Mouse (Mus musculus): Measurements from ENCODE around the gene Hoga1. TPM values are rescaled to one million over a fixed set of nuclear protein-coding genes. Genes with fewer than 3 reads are reported as not detected.

The Hoga1 gene
- total and polyA plus RNA-seq, 2 experiments from 2014 or later = 3.1 to 3.4 TPM

DNA sequence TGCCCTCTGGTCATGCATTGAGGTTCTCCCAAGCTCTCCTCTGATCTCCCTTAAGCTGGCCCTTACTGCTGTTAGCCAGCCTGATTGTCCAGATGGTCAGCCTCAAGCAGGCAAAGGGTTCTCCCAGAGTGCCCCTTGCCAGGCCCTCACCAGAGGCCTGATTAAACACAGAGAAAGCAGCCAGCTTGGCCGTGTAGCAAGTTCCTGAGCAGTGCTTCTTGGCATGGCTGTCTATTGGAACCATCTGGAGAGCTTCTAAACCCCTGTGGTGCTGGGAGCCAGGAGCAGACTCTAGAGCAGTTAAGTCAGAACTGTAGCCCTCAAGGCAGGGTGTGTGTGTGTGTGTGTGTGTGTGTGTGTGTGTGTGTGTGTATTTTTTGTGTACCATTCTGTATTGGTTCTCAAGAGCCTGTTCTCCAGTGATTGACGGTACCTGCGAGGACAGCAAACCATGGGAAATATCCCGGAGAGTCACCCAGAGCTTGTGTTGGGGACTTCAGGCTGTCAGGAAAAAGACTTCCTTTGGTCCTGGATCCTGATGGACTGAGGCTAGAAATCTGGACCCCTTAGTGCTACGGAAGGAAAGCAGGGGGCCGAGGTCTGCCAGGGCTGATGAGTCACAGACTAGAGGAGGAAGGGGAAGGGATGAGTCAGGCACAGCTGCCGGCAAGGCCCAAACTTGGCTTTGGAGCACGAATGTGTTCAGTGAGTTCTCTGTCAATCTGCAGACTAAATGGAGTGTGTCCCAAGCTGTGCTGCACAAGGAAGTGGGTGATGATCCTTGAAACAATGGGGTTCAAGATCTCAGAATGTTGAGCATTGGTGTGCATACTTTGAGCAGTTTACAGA lies 27.8 kb upstream of the Hoga1 start:
- TF ChIP-seq CTCF (IDR thresholded peaks at IDR 0.05) = no peak
- Histone ChIP-seq H3K27me3 (ENCODE audit: insufficient read depth, low read length) (no peaks in the 10 kb centered on the region), H3K36me3 (ENCODE audit: insufficient read depth, low read length) (no peaks in the 10 kb centered on the region), H3K4me3 (ENCODE audit: low read depth, low read length) (no peak overlapping the region), H3K4me1 (ENCODE audit: insufficient read depth, low read length) (no peaks in the 10 kb centered on the region), H3K9ac (replicated peaks; ENCODE audit: low read length, poor library complexity, severe bottlenecking) (no peak overlapping the region), H3K4me2 (ENCODE audit: low read depth, low read length, poor library complexity, severe bottlenecking) (no peak overlapping the region), H3K27ac (ENCODE audit: low read depth, low read length) (no peak overlapping the region), H3K9me3 (ENCODE audit: low read length) (no peaks in the 10 kb centered on the region)
- ATAC-seq (ENCODE audit: low FRiP score) (peak; percentile 27; the same call in 1 of the 2 replicates), DNase-seq (ENCODE audit: low spot score) (peak; percentile 80)
- 78% methylated on average over 8 of the region's 8 CpGs for WGBS

DNA sequence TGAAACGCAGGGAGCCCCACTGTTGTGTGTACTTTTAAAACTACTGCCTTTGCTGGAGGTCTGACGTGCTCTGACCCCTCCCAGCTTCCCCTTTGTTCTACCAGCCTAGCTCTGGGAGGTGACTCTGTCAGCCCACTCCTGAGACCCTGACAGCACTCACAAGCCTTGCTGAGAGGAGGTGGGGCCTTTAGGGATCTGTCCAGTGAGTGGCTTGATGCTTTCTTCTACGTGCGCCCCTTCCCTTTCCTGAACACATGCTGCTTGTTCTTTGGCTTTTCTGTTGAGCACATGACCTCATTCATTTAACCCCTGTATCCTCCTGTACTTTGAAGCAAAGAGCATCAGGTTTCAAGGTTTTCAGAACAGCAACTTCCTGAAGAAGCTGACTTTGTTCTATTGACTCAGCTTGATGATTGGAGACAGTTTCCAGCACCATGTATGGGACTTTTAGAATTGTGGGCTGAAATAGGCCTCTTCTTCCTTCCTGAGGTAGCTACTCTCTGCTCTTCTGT lies 26.3 kb upstream of the Hoga1 start:
- no peaks in the 10 kb centered on the region for H3K27me3 ChIP-seq (ENCODE audit: insufficient read depth, low read length)
- H3K4me2 ChIP-seq (ENCODE audit: low read depth, low read length, poor library complexity, severe bottlenecking) = no peak overlapping the region
- H3K36me3 ChIP-seq (ENCODE audit: insufficient read depth, low read length) = no peaks in the 10 kb centered on the region
- H3K27ac ChIP-seq (ENCODE audit: low read depth, low read length) = no peak overlapping the region
- H3K4me1 ChIP-seq (ENCODE audit: insufficient read depth, low read length) = no peaks in the 10 kb centered on the region
- ATAC-seq (ENCODE audit: low FRiP score) (no peak), DNase-seq (ENCODE audit: low spot score) (no peak)
- H3K9me3 ChIP-seq (ENCODE audit: low read length) = no peaks in the 10 kb centered on the region
- 45% methylated on average over 4 of the region's 4 CpGs for WGBS
- no peak for TF ChIP-seq CTCF (IDR thresholded peaks at IDR 0.05)
- H3K4me3 ChIP-seq (ENCODE audit: low read depth, low read length) = no peak overlapping the region
- H3K9ac ChIP-seq (replicated peaks; ENCODE audit: low read length, poor library complexity, severe bottlenecking) = no peak overlapping the region

DNA sequence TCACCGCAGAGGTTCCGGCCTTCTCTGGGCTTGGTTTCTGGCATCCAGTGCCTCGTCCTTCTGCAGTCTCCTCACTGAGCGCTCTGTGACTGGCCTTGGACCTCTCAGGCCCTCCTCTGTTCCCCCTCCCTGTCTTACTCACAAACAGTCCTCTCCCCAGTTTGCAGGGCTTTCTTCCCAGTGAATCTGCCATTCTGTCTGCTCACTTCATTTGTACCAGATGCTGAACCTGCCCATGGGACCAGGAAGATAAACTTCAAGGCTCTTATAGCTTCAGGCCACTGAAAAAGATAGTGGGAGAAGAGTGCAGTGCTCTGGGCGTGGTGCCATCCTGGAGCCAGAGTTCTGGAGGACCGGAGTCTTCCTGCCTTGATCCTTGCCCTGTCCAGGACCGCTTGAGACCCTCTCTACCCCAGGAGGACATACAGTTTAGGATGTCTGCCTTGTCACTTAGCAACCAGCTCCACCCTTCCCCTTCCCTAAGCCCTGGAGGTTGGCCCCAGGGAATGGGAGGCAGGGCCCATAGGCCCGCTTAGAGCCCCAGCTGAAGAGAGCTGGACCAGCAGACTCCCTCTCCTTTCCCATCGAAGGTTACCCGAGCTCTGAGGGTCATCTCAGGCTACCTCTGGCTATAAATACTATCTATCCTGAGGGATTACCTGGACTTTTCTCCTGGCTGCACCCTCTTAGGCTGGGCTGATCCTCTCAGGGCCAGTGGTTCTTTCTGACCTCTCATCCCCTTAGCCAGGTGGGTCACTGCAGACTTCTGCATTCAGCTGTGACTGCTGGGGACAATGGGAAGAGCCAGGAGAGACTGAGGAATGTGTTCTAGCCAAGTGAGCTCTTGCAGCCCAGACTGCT lies 23.5 kb upstream of the Hoga1 start:
- H3K27ac ChIP-seq (ENCODE audit: low read depth, low read length) = no peak overlapping the region
- H3K4me1 ChIP-seq (ENCODE audit: insufficient read depth, low read length) = no peaks in the 10 kb centered on the region
- no peak overlapping the region for H3K4me3 ChIP-seq (ENCODE audit: low read depth, low read length)
- no peak for TF ChIP-seq CTCF (IDR thresholded peaks at IDR 0.05)
- no peak overlapping the region for H3K9ac ChIP-seq (replicated peaks; ENCODE audit: low read length, poor library complexity, severe bottlenecking)
- no peaks in the 10 kb centered on the region for H3K36me3 ChIP-seq (ENCODE audit: insufficient read depth, low read length)
- no peak for DNase-seq (ENCODE audit: low spot score)
- ATAC-seq (ENCODE audit: low FRiP score) = no peak
- H3K4me2 ChIP-seq (ENCODE audit: low read depth, low read length, poor library complexity, severe bottlenecking) = no peak overlapping the region
- H3K27me3 ChIP-seq (ENCODE audit: insufficient read depth, low read length) = no peaks in the 10 kb centered on the region
- H3K9me3 ChIP-seq (ENCODE audit: low read length) = no peaks in the 10 kb centered on the region
- WGBS = 55% methylated on average over 10 of the region's 10 CpGs

DNA sequence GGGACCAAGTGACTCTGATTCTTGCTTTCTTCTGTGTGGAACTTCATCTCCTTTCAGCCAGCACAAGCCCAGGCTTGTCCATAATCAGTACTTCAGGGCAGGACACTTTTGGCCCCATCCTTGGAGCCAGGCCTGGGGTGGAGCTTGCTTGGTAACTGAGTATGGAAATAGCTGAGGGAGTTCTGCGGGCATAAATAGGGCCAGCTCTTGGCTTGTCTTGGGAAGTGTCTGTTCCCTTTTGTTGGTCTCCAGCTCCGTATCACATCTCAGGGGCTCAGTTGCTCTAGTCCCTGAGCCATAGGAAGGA lies 22.9 kb upstream of the Hoga1 start:
- WGBS = 52% methylated on average over 2 of the region's 2 CpGs
- Histone ChIP-seq H3K9ac (replicated peaks; ENCODE audit: low read length, poor library complexity, severe bottlenecking) (no peak overlapping the region), H3K4me1 (ENCODE audit: insufficient read depth, low read length) (no peaks in the 10 kb centered on the region), H3K4me2 (ENCODE audit: low read depth, low read length, poor library complexity, severe bottlenecking) (no peak overlapping the region), H3K4me3 (ENCODE audit: low read depth, low read length) (no peak overlapping the region), H3K9me3 (ENCODE audit: low read length) (no peaks in the 10 kb centered on the region), H3K36me3 (ENCODE audit: insufficient read depth, low read length) (no peaks in the 10 kb centered on the region), H3K27ac (ENCODE audit: low read depth, low read length) (no peak overlapping the region), H3K27me3 (ENCODE audit: insufficient read depth, low read length) (no peaks in the 10 kb centered on the region)
- TF ChIP-seq CTCF (IDR thresholded peaks at IDR 0.05) = no peak
- DNase-seq (ENCODE audit: low spot score) (no peak), ATAC-seq (ENCODE audit: low FRiP score) (no peak)

DNA sequence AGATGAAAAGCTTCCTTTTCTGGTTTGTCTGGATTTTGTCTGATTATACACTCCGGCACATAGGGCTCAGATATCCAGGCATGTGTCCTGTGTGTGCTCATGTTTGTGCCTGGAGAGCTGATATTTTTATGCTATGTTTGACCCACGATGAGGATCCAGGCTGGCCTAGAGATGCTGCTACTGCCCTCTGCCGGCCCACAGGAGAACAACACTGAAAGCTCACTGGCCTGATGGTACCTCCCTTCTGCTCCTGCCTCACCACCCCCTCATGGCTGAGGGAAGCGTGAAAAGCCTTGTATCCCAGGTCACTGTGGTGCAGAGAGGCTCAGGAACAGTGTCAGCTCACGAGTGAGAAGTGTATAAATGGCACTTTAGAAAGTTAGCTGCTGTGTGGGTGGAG lies 19.3 kb upstream of the Hoga1 start:
- DNase-seq (ENCODE audit: low spot score) = peak; percentile 77
- H3K9ac ChIP-seq (replicated peaks; ENCODE audit: low read length, poor library complexity, severe bottlenecking) = no peak overlapping the region
- 0 out of 2 replicates have a peak, but pooled peaks have one; percentile 44 for ATAC-seq (ENCODE audit: low FRiP score)
- TF ChIP-seq CTCF (IDR thresholded peaks at IDR 0.05) = peak; percentile 95
- no peaks in the 10 kb centered on the region for H3K4me1 ChIP-seq (ENCODE audit: insufficient read depth, low read length)
- H3K36me3 ChIP-seq (ENCODE audit: insufficient read depth, low read length) = no peaks in the 10 kb centered on the region
- H3K9me3 ChIP-seq (ENCODE audit: low read length) = no peaks in the 10 kb centered on the region
- H3K27ac ChIP-seq (ENCODE audit: low read depth, low read length) = no peak overlapping the region
- H3K4me3 ChIP-seq (ENCODE audit: low read depth, low read length) = no peak overlapping the region
- 7% methylated on average over 5 of the region's 5 CpGs for WGBS
- no peak overlapping the region for H3K4me2 ChIP-seq (ENCODE audit: low read depth, low read length, poor library complexity, severe bottlenecking)
- H3K27me3 ChIP-seq (ENCODE audit: insufficient read depth, low read length) = no peaks in the 10 kb centered on the region

DNA sequence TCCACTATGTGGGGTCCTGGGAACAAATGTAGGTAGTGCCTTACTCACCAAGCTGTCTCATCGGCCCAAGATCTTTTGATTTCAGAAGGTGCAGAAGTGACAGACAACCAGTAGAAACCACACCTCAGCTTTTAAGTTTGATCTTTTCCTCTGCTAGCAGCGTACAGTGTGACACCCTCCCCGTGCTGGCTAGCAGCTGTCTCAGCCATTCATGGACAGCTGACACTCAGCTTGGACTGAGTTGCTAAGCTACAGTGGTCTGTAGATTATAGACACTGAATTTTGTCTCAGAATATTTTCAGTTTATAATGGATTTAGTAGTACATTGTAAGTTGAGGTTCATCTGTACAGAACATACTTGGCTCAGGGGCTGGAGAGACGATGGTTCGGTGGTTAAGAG lies 14.3 kb upstream of the Hoga1 start:
- no peak overlapping the region for H3K27ac ChIP-seq (ENCODE audit: low read depth, low read length)
- no peaks in the 10 kb centered on the region for H3K4me1 ChIP-seq (ENCODE audit: insufficient read depth, low read length)
- no peaks in the 10 kb centered on the region for H3K9me3 ChIP-seq (ENCODE audit: low read length)
- H3K9ac ChIP-seq (replicated peaks; ENCODE audit: low read length, poor library complexity, severe bottlenecking) = no peak overlapping the region
- no peak overlapping the region for H3K4me2 ChIP-seq (ENCODE audit: low read depth, low read length, poor library complexity, severe bottlenecking)
- TF ChIP-seq CTCF (IDR thresholded peaks at IDR 0.05) = no peak
- 0 out of 2 replicates have a peak, but pooled peaks cover 2% of the 10 kb centered on the region for H3K36me3 ChIP-seq (ENCODE audit: insufficient read depth, low read length)
- ATAC-seq (ENCODE audit: low FRiP score) = no peak
- 87% methylated on average over 5 of the region's 5 CpGs for WGBS
- DNase-seq (ENCODE audit: low spot score) = no peak
- no peak overlapping the region for H3K4me3 ChIP-seq (ENCODE audit: low read depth, low read length)
- no peaks in the 10 kb centered on the region for H3K27me3 ChIP-seq (ENCODE audit: insufficient read depth, low read length)
